Mouse (Mus musculus) megakaryocyte, embryonic 14.5 days (primary cell): ENCODE data around the gene Jam3. TPM values are rescaled to one million over a fixed set of nuclear protein-coding genes. Genes with fewer than 3 reads are reported as not detected.

ENCODE experiments used
- H3K27me3 ChIP-seq: replicated peaks from 2 replicates; pipeline ENCODE3; 2012; ENCODE audit warnings: inconsistent platforms
- H3K36me3 ChIP-seq: replicated peaks from 2 replicates; pipeline ENCODE3; 2012; ENCODE audit warnings: low read length, inconsistent platforms, mixed read lengths
- H3K4me1 ChIP-seq: 2 replicates; pipeline ENCODE4 v1.6.1; 2012; ENCODE audit warnings: inconsistent platforms
- H3K4me3 ChIP-seq: replicated peaks from 2 replicates; pipeline ENCODE3; 2012; ENCODE audit warnings: moderate library complexity, mild to moderate bottlenecking, inconsistent platforms
- H3K9me3 ChIP-seq: 2 replicates; pipeline ENCODE4 v1.6.1; 2012; ENCODE audit warnings: inconsistent platforms
- FLI1 ChIP-seq: IDR thresholded peaks from 2 replicates; pipeline ENCODE4 v1.6.1; 2012; ENCODE audit warnings: low read length, inconsistent platforms, mixed read lengths
- GATA1 ChIP-seq: IDR thresholded peaks from 3 replicates; pipeline ENCODE4 v1.6.1; 2012; ENCODE audit warnings: mixed read lengths, low read length, inconsistent platforms, borderline replicate concordance
- polyA plus RNA-seq: library from polyadenylated mRNA; stranded (reverse); fragments of >175 nt; gene quantifications from 2 replicates; pipeline ENCODE4 v1.2.3, GENCODE M21; 2012; ENCODE audit warnings: low replicate concordance; ENCODE audit not compliant: insufficient read depth

The Jam3 gene
- polyA plus RNA-seq, 1 experiment = 0.13 TPM

DNA sequence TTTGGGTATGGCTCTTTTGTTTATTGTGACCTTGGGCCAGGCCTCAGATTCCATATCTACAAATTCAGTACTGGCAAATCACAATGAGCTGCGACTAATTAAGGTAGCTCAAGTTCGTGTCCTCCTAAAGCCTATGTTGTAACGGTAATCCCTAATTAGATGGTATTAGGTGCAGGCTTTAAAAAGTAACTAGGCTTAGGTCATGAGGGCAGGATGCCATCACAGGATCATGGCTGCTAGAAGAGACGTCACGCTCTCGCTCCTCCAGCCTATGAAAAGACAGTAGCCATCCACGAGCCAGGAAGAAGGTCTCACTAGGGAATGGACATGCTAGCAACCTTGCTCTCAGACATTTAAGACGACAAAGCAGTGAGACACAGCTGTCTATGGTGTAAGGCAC, 7.3 kb downstream of the Jam3 start:
- Histone ChIP-seq H3K4me1 (no peaks in the 10 kb centered on the region), H3K9me3 (no peaks in the 10 kb centered on the region), H3K27me3 (peaks cover 20% of the 10 kb centered on the region), H3K36me3 (no peaks in the 10 kb centered on the region), H3K4me3 (no peak overlapping the region)
- TF ChIP-seq GATA1 (no peak), FLI1 (no peak)

DNA sequence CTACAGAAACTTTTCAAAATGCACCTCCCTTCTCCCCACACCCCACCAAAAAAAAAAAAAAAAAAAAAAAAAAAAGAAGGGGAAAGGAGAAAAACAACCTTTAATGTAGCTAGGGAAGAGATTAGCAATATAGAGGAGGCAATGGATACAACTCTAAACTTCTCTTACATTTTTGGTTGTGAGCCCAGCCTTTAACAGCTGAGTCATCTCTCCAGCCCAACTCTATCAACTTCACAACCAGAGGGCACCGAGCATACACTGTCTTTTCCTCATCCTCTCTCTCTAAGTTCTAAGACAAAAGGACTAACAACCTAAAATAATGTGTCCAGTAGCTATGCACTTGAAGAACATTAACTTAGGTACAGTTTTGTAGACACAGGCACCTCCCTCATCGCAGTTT, 8.4 kb downstream of the Jam3 start:
- Histone ChIP-seq H3K4me1 (no peaks in the 10 kb centered on the region), H3K27me3 (peaks cover 17% of the 10 kb centered on the region), H3K36me3 (no peaks in the 10 kb centered on the region), H3K9me3 (no peaks in the 10 kb centered on the region), H3K4me3 (no peak overlapping the region)
- TF ChIP-seq FLI1 (no peak), GATA1 (no peak)

DNA sequence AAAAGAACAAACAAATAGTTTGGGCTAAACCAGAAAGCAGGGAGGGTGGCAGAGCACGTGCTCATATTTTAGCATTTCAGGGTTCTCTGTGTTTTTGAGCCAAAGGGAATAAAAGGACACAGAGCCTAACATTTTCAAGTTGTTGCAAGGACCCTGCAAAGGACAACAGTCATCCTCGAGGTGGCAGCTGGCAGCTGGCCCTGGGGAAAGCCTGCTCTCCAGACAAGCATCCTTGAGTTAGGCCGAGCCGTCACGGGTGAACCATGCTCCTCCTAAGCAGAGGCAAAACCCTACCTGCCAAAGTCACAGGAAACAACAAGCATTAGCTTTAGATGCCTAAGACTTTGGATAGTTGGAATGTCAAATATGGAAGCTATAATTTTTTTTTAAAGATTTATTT, 10.2 kb downstream of the Jam3 start:
- no peaks in the 10 kb centered on the region for H3K36me3 ChIP-seq
- H3K9me3 ChIP-seq = no peaks in the 10 kb centered on the region
- H3K4me3 ChIP-seq = no peak overlapping the region
- TF ChIP-seq FLI1 = no peak
- no peak for TF ChIP-seq GATA1
- H3K4me1 ChIP-seq = no peaks in the 10 kb centered on the region
- peaks cover 13% of the 10 kb centered on the region for H3K27me3 ChIP-seq

DNA sequence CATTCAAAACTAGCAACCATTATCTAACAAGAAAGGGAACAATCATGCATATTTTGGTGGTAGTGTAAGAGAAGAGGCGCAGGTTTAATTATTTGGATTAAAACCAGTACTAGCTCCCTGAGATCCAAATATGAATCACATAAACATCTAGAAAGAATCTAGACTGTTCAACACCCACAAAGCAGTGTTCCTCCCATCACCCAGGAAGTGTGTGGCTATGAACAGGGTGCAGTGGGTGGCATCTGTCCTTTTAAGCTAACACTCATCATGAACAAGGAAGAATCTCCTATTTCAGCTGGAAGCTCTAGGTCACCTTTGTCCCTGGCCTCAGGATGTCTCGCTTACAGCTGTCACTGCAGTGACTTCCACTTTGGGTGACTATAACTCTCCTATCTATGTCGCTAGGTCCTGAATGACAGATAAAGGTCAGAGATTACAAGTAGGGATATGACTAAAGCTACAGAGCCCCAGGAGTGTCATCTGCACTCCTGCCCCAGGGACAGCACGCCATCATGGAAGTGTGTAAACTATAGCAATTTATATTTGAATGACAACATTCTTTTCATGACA, 10.9 kb downstream of the Jam3 start:
- peaks cover 13% of the 10 kb centered on the region for H3K27me3 ChIP-seq
- TF ChIP-seq GATA1 = no peak
- TF ChIP-seq FLI1 = no peak
- no peak overlapping the region for H3K4me3 ChIP-seq
- no peaks in the 10 kb centered on the region for H3K4me1 ChIP-seq
- H3K9me3 ChIP-seq = no peaks in the 10 kb centered on the region
- H3K36me3 ChIP-seq = no peaks in the 10 kb centered on the region

DNA sequence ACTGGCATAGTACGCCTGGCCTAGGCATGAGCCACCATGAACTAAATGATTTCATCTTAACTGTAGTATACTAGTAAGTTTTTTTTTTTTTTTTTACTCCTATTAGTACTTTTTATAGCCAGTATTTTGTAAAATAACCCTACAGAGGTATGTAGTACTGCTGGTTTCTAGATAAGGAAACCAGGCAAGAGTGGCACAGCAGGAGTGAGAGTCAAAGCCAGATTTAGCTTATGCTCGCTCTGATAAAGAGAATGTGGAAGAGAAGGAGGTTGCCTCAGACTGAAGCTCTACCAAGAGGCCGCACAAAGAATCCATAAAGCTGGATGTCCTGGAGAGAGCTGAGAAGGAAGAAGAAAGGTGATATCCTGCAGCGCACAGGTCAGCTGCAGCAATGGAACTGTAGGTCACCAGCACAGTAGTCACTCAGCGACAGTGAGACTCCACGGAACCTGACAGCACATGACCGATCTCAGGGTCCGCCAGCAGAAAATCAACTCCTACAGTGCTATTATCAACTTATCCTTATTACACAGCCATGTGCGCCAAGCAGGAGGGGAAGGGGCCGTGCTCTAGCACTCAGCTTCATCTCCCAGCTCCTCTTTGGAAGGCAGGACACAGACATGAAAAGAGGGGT, 14.7 kb downstream of the Jam3 start:
- TF ChIP-seq FLI1 = no peak
- TF ChIP-seq GATA1 = no peak
- Histone ChIP-seq H3K4me1 (no peaks in the 10 kb centered on the region), H3K4me3 (no peak overlapping the region), H3K27me3 (peaks cover 4% of the 10 kb centered on the region), H3K36me3 (no peaks in the 10 kb centered on the region), H3K9me3 (no peaks in the 10 kb centered on the region)

DNA sequence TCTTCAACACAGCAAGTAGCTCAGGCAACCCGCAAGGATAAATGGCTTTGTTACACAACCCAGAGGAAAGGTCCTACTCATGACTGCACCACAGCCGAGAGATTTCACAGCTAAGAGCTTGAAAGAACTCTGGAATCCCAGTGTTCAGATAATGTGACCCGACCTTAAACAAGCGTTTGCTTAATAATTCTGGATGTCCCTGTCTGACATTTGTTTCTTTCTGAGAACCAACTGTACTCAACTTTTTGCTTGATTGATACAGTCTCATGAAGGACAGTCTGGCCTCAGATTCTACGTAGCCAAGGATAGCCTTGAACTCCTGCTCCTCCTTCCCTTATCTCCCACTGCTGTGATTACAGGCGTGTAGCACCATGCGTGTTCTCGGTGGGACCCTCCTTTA, 18.6 kb downstream of the Jam3 start:
- H3K4me1 ChIP-seq = no peaks in the 10 kb centered on the region
- H3K9me3 ChIP-seq = no peaks in the 10 kb centered on the region
- H3K4me3 ChIP-seq = no peak overlapping the region
- no peak for TF ChIP-seq GATA1
- TF ChIP-seq FLI1 = no peak
- no peaks in the 10 kb centered on the region for H3K36me3 ChIP-seq
- peaks cover 4% of the 10 kb centered on the region for H3K27me3 ChIP-seq

DNA sequence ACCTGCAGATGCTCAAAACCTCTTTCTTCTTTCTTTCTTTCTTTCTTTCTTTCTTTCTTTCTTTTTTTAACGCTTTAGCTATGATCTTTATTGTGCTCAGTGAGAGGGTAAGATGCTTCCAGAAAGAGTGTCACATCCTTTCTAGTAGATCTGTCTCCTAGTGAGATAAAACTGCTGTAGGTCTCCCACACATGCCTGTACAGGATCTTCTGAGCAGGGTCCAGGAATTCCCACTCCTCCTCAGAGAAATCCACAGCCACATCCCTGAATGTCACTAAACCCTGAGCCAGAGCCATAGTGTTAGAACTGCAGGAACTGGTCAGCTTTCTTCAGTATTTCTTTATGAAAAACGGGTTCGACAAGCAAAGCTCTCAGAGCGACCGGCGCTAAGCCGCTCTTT, 19.8 kb downstream of the Jam3 start:
- Histone ChIP-seq H3K4me1 (no peaks in the 10 kb centered on the region), H3K27me3 (peaks cover 7% of the 10 kb centered on the region), H3K4me3 (no peak overlapping the region), H3K36me3 (no peaks in the 10 kb centered on the region), H3K9me3 (no peaks in the 10 kb centered on the region)
- TF ChIP-seq GATA1 (no peak), FLI1 (no peak)

DNA sequence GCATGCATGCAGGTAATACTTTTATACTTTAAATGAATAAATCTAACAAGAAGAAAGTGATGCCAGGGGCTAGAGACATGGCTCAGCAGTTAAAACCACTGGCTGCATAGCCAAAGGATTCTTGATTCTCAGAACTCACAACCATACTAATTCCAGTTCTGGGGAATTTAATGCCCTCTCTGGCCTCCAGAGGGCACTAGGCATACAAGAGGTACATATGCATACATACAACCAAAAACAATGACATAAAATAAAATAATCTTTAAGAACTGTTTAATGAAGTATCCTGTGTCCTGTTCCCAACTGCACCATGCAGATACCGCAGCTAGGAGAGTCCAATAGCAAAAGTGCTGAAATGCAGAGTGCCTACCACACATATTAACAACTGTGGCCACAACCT, 20.8 kb downstream of the Jam3 start:
- H3K4me3 ChIP-seq = no peak overlapping the region
- no peaks in the 10 kb centered on the region for H3K9me3 ChIP-seq
- H3K36me3 ChIP-seq = no peaks in the 10 kb centered on the region
- peaks cover 7% of the 10 kb centered on the region for H3K27me3 ChIP-seq
- H3K4me1 ChIP-seq = no peaks in the 10 kb centered on the region
- TF ChIP-seq GATA1 (no peak), FLI1 (no peak)

DNA sequence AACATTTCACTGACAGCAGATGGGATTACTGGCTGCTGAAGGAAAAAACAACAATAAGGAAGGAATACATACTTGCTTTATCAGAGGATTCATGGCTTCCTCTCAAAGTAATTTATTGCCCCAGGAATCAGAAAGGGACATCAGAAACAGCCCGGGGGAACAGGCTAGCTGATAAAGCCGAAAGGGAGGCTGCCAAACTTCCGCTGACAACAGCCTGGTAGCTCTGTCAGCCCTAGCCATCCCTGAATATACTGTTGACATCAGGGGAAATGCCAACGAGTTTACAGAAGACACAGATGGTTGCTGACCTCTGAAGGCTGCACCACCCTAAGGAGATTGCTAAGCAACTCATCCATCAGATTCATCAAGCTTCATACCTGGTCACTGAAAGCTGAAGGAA, 26.6 kb downstream of the Jam3 start:
- Histone ChIP-seq H3K9me3 (peaks cover 7% of the 10 kb centered on the region), H3K4me3 (no peak overlapping the region), H3K27me3 (peaks cover 4% of the 10 kb centered on the region), H3K36me3 (no peaks in the 10 kb centered on the region), H3K4me1 (0 out of 2 replicates have a peak, but pooled peaks cover 3% of the 10 kb centered on the region)
- TF ChIP-seq FLI1 = no peak
- TF ChIP-seq GATA1 = no peak

DNA sequence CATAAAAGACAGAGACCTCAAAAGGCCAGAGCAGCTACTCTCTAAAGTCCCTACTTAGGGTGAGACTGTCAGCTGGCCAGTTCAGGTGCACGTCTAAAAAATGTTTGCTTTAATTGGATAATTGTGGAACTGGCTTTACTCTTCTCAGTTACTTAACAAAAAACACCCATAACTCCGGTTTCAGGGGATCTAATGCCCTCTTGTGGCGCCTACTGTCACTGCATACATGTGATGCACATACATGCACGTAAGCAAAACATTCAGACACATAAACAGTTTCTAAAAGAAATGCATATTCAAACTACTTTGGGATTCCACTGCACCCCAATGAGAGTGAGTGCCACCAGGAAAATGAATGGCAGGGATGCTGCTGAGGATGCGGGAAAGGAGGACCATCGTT, 28.7 kb downstream of the Jam3 start:
- TF ChIP-seq FLI1 = no peak
- no peak for TF ChIP-seq GATA1
- Histone ChIP-seq H3K36me3 (no peaks in the 10 kb centered on the region), H3K4me1 (0 out of 2 replicates have a peak, but pooled peaks cover 3% of the 10 kb centered on the region), H3K4me3 (no peak overlapping the region), H3K9me3 (peaks cover 15% of the 10 kb centered on the region), H3K27me3 (peaks cover 3% of the 10 kb centered on the region)
